Mouse (Mus musculus) embryonic facial prominence, embryonic 13.5 days (tissue): Measurements from ENCODE around the gene Nav2. TPM values are rescaled to one million over a fixed set of nuclear protein-coding genes. Genes with fewer than 3 reads are reported as not detected.

Experiments used
- ATAC-seq: fragments of 200-750 bp; cut with Nextera tagmentation; 2 replicates; pipeline ENCODE4 v1.8.0; 2017; ENCODE audit warnings: low read depth; ENCODE audit not compliant: insufficient number of reproducible peaks, insufficient read depth, low FRiP score, low TSS enrichment
- H3K27ac ChIP-seq: fragments of 300-500 bp; sonication (generic); 2 replicates; pipeline ENCODE4 v1.5.1; 2015; ENCODE audit warnings: moderate library complexity, mild to moderate bottlenecking, inconsistent platforms
- H3K27me3 ChIP-seq: fragments of 300-500 bp; sonication (generic); 2 replicates; pipeline ENCODE4 v1.6.1; 2015; ENCODE audit warnings: mild to moderate bottlenecking, inconsistent platforms
- H3K36me3 ChIP-seq: fragments of 300-500 bp; sonication (generic); 2 replicates; pipeline ENCODE4 v1.6.1; 2015; ENCODE audit warnings: mild to moderate bottlenecking, inconsistent platforms
- H3K4me1 ChIP-seq: fragments of 300-500 bp; sonication (generic); 2 replicates; pipeline ENCODE4 v1.6.1; 2015; ENCODE audit warnings: inconsistent platforms
- H3K4me2 ChIP-seq: fragments of 300-500 bp; sonication (generic); 2 replicates; pipeline ENCODE4 v1.6.1; 2015; ENCODE audit warnings: moderate library complexity, mild to moderate bottlenecking, inconsistent platforms
- H3K4me3 ChIP-seq: fragments of 300-500 bp; sonication (generic); 2 replicates; pipeline ENCODE4 v1.5.1; 2015; ENCODE audit warnings: mild to moderate bottlenecking, inconsistent platforms
- H3K9ac ChIP-seq: fragments of 300-500 bp; sonication (generic); 2 replicates; pipeline ENCODE4 v1.6.1; 2015; ENCODE audit warnings: mild to moderate bottlenecking, inconsistent platforms
- H3K9me3 ChIP-seq: fragments of 300-500 bp; sonication (generic); 2 replicates; pipeline ENCODE4 v1.6.1; 2016; ENCODE audit warnings: inconsistent platforms
- WGBS: fragments of 180-500 bp; shearing (Covaris S2); methylation state at CpG from one replicate; pipeline ENCODE4 v1.1.7; 2015; ENCODE audit warnings: mixed read lengths; 5-methylcytosine and 5-hydroxymethylcytosine counted together
- polyA plus RNA-seq: library from polyadenylated mRNA; unstranded; fragments of >200 nt; fragmentation: Nextera tagmentation; extraction: Ambion mirVana; gene quantifications from 2 replicates; pipeline ENCODE4 v1.2.1, GENCODE M21; 2015

Gene Nav2
- polyA plus RNA-seq, 1 experiment from 2014 or later, result 22.1 TPM

- ATAC-seq, result no peak
- 67% methylated on average over 5 of the region's 5 CpGs for WGBS
These were observed 568.1 kb downstream of the Nav2 start for GRCm38 (mm10) chr7:49476666-49477065.

GRCm38 (mm10) chr7:49477076-49477975 lies 568.8 kb downstream of the Nav2 start:
- Histone ChIP-seq H3K4me3 (no peak overlapping the region), H3K27me3 (no peaks in the 10 kb centered on the region), H3K9ac (no peak overlapping the region), H3K36me3 (no peaks in the 10 kb centered on the region), H3K9me3 (no peaks in the 10 kb centered on the region), H3K4me1 (peaks cover 35% of the 10 kb centered on the region), H3K4me2 (no peak overlapping the region), H3K27ac (peak overlapping the region; percentile 16; the same call in 1 of the 2 replicates)
- no peak for ATAC-seq
- 74% methylated on average over 9 of the region's 9 CpGs for WGBS

More at GRCm38 (mm10) chr7:49476666-49477065, 568.1 kb downstream of the Nav2 start:
- Histone ChIP-seq H3K9ac (no peak overlapping the region), H3K36me3 (no peaks in the 10 kb centered on the region), H3K9me3 (no peaks in the 10 kb centered on the region), H3K4me2 (no peak overlapping the region), H3K4me3 (no peak overlapping the region), H3K27ac (no peak overlapping the region), H3K27me3 (no peaks in the 10 kb centered on the region), H3K4me1 (peaks cover 36% of the 10 kb centered on the region)

GRCm38 (mm10) chr7:49477976-49478349 lies 569.4 kb downstream of the Nav2 start:
- Histone ChIP-seq H3K4me3 (no peak overlapping the region), H3K4me1 (peaks cover 35% of the 10 kb centered on the region), H3K27ac (no peak overlapping the region), H3K9me3 (no peaks in the 10 kb centered on the region), H3K36me3 (no peaks in the 10 kb centered on the region), H3K27me3 (no peaks in the 10 kb centered on the region), H3K4me2 (no peak overlapping the region), H3K9ac (0 out of 2 replicates have a peak overlapping the region, but pooled peaks have one; percentile 12)
- no peak for ATAC-seq
- WGBS, result 34% methylated on average over 7 of the region's 7 CpGs

GRCm38 (mm10) chr7:49478886-49479285 lies 570.4 kb downstream of the Nav2 start:
- no peak overlapping the region for H3K4me3 ChIP-seq
- no peak overlapping the region for H3K9ac ChIP-seq
- H3K27ac ChIP-seq, result peak overlapping the region; percentile 33; the same call in 1 of the 2 replicates
- no peaks in the 10 kb centered on the region for H3K36me3 ChIP-seq
- H3K9me3 ChIP-seq, result no peaks in the 10 kb centered on the region
- no peaks in the 10 kb centered on the region for H3K27me3 ChIP-seq
- no peak overlapping the region for H3K4me2 ChIP-seq
- no peak for ATAC-seq
- peaks cover 40% of the 10 kb centered on the region for H3K4me1 ChIP-seq
- WGBS, result 75% methylated on average over 4 of the region's 4 CpGs

- 25% methylated on average over 8 of the region's 8 CpGs for WGBS
- no peak for ATAC-seq
- H3K9me3 ChIP-seq, result no peaks in the 10 kb centered on the region
These were observed 572.4 kb downstream of the Nav2 start for GRCm38 (mm10) chr7:49480962-49481361.

GRCm38 (mm10) chr7:49484036-49484744 lies 575.7 kb downstream of the Nav2 start:
- H3K36me3 ChIP-seq, result no peaks in the 10 kb centered on the region
- H3K27ac ChIP-seq, result 0 out of 2 replicates have a peak overlapping the region, but pooled peaks have one; percentile 22
- H3K4me2 ChIP-seq, result no peak overlapping the region
- H3K4me1 ChIP-seq, result peaks cover 38% of the 10 kb centered on the region
- ATAC-seq, result no peak
- no peaks in the 10 kb centered on the region for H3K9me3 ChIP-seq
- WGBS, result 19% methylated on average over 11 of the region's 11 CpGs
- H3K9ac ChIP-seq, result no peak overlapping the region
- H3K4me3 ChIP-seq, result no peak overlapping the region
- H3K27me3 ChIP-seq, result no peaks in the 10 kb centered on the region

More at GRCm38 (mm10) chr7:49480962-49481361, 572.4 kb downstream of the Nav2 start:
- no peaks in the 10 kb centered on the region for H3K27me3 ChIP-seq
- H3K4me1 ChIP-seq, result peaks cover 60% of the 10 kb centered on the region
- H3K27ac ChIP-seq, result no peak overlapping the region
- H3K4me2 ChIP-seq, result no peak overlapping the region
- no peak overlapping the region for H3K9ac ChIP-seq
- H3K36me3 ChIP-seq, result no peaks in the 10 kb centered on the region
- no peak overlapping the region for H3K4me3 ChIP-seq

- no peaks in the 10 kb centered on the region for H3K36me3 ChIP-seq
- H3K4me2 ChIP-seq, result no peak overlapping the region
- H3K27me3 ChIP-seq, result no peaks in the 10 kb centered on the region
- WGBS, result 20% methylated on average over 9 of the region's 9 CpGs
- no peak overlapping the region for H3K27ac ChIP-seq
- ATAC-seq, result no peak
- H3K4me3 ChIP-seq, result no peak overlapping the region
- H3K9me3 ChIP-seq, result no peaks in the 10 kb centered on the region
- peaks cover 34% of the 10 kb centered on the region for H3K4me1 ChIP-seq
- H3K9ac ChIP-seq, result peak overlapping the region; percentile 32; the same call in 1 of the 2 replicates
These were observed 576.9 kb downstream of the Nav2 start for GRCm38 (mm10) chr7:49485292-49485847.

- no peak overlapping the region for H3K4me2 ChIP-seq
- H3K4me1 ChIP-seq, result peaks cover 26% of the 10 kb centered on the region
- WGBS, result 79% methylated on average over 2 of the region's 2 CpGs
- no peaks in the 10 kb centered on the region; the same call in 1 of the 2 replicates for H3K36me3 ChIP-seq
- no peaks in the 10 kb centered on the region for H3K9me3 ChIP-seq
- H3K27me3 ChIP-seq, result no peaks in the 10 kb centered on the region
- H3K27ac ChIP-seq, result no peak overlapping the region
- no peak for ATAC-seq
- H3K9ac ChIP-seq, result no peak overlapping the region
- no peak overlapping the region for H3K4me3 ChIP-seq
These were observed 578.8 kb downstream of the Nav2 start for GRCm38 (mm10) chr7:49487347-49487746.

GRCm38 (mm10) chr7:49488493-49489087 lies 580.1 kb downstream of the Nav2 start:
- peaks cover 3% of the 10 kb centered on the region; the same call in 1 of the 2 replicates for H3K36me3 ChIP-seq
- ATAC-seq, result no peak
- no peak overlapping the region for H3K27ac ChIP-seq
- H3K4me1 ChIP-seq, result peaks cover 24% of the 10 kb centered on the region
- no peak overlapping the region for H3K9ac ChIP-seq
- 71% methylated on average over 4 of the region's 4 CpGs for WGBS
- no peak overlapping the region for H3K4me2 ChIP-seq
- no peaks in the 10 kb centered on the region for H3K9me3 ChIP-seq
- no peak overlapping the region for H3K4me3 ChIP-seq
- no peaks in the 10 kb centered on the region for H3K27me3 ChIP-seq

GRCm38 (mm10) chr7:49490814-49491213 lies 582.3 kb downstream of the Nav2 start:
- H3K27me3 ChIP-seq, result no peaks in the 10 kb centered on the region
- H3K4me2 ChIP-seq, result no peak overlapping the region
- H3K9ac ChIP-seq, result no peak overlapping the region
- no peak for ATAC-seq
- H3K4me1 ChIP-seq, result peaks cover 2% of the 10 kb centered on the region
- H3K36me3 ChIP-seq, result peaks cover 4% of the 10 kb centered on the region; the same call in 1 of the 2 replicates
- H3K4me3 ChIP-seq, result no peak overlapping the region
- 58% methylated on average over 10 of the region's 10 CpGs for WGBS
- no peaks in the 10 kb centered on the region for H3K9me3 ChIP-seq
- H3K27ac ChIP-seq, result no peak overlapping the region

- no peaks in the 10 kb centered on the region for H3K9me3 ChIP-seq
- no peak for ATAC-seq
- H3K27ac ChIP-seq, result no peak overlapping the region
- no peak overlapping the region for H3K4me3 ChIP-seq
- H3K4me1 ChIP-seq, result peaks cover 16% of the 10 kb centered on the region
- no peaks in the 10 kb centered on the region for H3K27me3 ChIP-seq
- no peak overlapping the region for H3K4me2 ChIP-seq
- peaks cover 4% of the 10 kb centered on the region; the same call in 1 of the 2 replicates for H3K36me3 ChIP-seq
- H3K9ac ChIP-seq, result no peak overlapping the region
These were observed 584.1 kb downstream of the Nav2 start for GRCm38 (mm10) chr7:49492622-49493021.
